Mouse (Mus musculus): ENCODE measurements around the gene Gm49396.
A peak's percentile ranks its signal among the peaks of the same experiment; 100 is the strongest.

Gm49396 gene

DNA sequence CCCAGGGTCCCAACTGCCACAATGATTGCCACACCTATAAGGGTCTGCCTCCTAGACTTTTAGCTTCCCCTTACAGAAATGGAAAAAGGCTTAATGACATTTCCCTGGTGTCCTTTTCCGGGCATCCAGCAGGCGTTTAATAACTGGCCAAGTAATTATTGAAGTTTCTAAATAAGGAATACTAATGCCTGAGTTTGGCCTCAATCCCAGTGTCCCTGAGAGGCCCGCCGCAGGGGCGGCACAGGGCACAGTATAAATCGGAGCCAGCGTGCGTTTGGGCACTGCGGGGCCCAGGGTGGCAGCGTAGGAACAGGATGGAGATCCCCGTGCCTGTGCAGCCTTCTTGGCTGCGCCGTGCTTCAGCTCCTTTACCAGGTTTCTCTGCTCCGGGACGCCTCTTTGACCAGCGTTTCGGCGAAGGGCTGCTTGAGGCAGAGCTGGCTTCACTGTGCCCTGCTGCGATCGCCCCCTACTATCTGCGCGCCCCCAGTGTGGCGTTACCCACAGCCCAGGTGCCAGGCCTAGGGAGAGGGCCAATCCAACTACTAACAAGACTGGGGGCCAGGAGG, 10.0 kb upstream of the Gm49396 start:
- DNase-seq, result peak; percentile 65

DNA sequence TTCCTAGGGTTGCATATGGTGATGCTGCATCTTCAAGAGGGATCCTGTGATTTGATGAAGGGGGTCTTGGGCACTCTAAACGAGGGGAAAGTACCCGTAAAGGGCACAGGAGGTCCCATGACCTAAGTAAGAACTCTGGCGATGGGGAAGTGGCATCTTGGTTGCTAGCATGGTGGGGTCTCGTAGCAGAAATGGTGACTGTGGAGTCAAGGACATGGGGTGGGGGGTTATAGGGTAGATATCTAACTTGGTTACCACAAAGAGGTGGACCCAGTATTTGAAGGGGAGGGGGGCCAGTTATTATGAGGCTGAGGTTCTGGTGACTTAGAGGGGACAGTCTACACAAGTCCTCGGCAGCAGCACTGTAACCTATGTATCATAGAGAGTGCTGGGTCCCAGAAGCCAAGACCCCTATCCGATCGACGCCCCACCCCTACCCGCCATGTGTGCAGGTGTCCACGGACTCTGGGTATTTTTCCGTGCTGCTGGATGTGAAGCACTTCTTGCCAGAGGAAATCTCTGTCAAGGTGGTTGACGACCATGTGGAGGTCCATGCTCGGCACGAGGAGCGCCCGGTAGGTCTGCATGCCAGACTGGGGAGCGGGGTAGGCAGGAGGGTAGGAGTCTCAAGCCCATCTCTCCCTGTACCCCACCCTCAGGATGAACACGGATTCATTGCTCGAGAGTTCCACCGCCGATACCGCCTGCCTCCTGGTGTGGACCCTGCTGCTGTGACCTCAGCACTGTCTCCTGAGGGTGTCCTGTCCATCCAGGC, 9.1 kb upstream of the Gm49396 start:
- DNase-seq, result no peak

DNA sequence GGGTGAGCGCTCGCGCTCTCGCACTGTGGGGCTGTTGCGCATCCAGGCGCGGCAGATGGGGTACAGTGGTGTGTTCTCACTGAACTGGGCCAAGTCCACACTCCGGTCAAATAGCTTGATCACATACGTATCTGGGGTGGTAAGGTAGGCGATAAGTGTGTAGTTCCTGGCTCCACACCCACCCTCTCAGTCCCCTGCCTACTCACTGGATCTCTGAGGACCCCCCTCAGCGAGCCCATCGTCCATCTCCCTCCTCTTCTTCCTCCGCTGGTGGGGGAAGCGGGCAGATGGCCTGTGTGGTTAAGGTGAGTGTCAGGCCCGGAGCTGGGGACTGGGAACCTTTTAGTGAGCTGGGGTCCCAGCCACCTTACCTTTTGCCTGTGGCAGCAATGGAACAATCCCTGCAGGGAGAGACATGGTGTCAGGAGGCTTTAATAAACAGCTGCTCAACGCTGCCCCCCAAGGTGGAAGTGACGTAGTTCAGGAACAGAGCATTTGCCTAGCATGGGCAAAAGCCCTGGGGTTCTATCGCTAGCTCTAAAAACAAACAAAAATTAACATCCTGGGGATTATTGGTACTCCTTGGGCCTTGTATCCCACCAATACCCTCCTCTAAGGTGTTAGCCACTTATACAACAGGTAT, 6.1 kb upstream of the Gm49396 start:
- peak; percentile 74 for DNase-seq

DNA sequence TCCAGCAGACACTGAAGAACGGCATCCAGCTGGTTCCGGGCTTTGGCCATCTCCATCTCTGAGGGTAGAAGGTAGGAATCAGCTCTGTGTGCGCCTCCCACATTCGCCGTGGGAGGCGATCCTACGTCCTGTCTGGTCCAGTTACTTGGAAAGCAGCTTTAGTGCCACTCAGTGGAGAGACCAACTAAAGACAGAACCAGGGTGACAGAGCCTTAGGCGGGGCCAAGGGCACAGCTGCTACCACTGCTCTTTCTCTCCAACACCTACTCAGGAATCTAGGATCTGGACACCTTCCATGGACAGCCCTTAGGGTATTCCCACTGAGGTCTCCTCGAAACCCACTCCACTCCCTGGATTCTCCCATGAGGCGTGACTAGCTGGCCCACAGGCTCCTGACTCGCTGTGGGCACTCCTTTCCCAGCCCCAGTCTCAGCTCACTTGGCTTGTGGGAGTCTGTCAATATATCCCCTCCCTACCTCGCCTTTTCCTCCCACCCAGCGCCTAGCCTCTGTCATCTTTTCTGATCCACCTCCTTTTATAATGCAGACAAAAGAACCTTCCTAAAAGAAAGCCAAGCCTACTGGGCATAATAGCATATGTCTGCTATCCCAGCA, 5.1 kb upstream of the Gm49396 start:
- no peak for DNase-seq

DNA sequence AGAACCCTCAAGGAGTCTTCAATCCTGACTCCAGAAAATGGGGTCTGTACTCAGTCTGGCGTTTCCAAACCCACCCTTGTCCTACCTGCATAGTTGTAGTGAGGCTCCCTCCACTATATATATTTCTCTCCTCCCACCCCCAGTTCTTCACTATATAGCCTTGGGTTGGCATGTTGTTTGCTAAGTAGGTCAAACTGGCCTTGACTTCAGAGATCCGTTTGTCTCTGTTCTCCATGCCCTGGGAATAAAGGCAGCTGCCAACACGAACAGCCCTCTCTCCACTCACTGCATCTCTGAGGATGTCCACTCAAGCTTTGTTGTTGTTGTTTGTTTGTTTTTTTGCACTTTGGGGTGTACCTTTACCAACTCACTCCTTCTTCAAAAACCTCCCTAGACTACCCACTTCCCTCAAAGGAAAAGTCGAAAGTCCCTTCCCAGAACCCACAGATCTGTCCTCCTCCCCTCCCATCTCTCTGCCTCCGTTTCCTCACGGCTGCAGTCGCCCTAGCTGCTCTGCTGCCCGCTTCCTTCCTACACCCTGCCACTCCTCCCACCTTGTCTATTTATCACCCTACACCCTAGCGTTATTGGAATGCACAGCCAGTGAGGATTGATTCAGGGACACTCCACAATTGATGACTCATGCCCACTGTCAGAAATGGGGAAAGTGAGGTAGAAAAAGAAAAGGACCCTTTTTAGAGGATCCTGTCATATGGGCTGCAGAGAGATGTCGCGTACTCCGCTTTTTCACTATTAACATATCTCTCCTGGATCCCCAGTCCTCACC, 4.3 kb upstream of the Gm49396 start:
- no peak for DNase-seq

DNA sequence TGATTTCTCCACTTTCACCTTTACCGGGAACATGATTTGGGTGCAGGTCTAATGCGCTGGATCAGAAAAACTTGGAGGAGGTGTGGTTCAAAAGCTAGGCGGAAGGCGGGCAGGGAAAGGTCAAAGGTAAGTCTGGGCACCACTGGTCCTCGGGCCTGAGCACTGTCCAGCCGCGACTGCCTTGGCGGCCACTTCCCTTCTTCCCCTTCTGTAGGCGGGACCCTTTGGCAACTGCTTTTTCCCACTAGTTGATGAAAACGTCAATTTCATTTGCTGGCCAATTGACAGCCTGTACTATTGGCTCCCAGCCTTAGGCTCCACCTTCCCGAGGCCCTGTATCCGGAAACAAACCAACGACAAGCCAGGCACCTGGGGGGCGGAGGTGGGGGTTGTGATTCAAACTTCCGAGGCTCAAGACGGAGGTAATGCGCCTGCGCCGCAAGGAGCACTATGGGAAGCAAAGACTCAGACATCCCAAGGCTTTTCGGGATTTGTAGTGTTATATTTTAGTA, 3.6 kb upstream of the Gm49396 start, which contains the start of gene Lin37:
TSS of gene Lin37 (minus strand) at position 396 of the 512 bp plus-strand sequence.
- peak; percentile 92 for DNase-seq

DNA sequence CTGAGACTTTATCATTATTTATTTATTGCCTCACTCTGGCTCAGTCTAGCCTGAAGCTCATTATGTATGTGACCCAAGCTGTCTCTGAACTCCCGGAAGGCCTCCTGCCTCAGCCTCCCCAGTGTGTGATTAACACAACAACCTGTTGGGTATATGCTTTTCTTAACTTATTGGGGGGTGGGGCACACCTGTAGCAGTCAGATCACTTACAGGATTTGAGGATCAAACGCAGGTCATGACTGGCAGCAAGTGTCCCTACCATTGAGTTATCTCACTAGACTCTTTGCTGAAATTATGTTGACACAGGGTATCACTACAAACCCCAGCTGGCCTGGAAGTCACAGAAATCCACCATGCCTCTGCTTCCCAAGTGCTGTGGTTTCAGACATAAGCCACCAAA, 2.8 kb upstream of the Gm49396 start:
- DNase-seq, result no peak

DNA sequence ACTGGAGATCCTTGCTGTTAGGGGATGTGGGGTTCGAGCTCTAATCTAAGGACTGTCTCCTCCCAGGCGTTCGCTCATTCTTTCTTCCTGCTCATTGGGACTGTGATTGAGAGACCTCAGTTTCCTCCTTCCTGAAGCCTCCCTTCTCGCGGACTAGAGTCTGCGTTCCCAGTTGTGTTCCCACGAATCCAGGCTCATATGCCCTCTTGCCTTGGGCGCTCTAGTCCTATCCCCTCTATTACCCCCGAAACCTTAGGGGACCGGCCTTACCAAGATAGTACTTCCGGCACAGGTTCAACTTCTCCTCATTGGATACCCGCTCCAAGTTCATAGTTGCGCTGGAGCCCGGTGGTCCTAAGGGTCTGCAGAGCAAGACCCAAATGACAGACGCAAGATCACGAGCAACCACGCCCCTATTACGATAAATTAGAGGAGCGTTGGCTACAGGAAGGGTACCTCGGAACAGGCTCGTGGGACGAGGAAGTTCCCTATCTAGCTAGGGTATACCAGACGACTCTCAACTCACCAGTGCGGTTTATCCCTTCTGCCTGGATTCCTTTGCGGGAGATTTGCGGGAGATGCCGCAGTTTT, 523 bp upstream of the Gm49396 start:
- peak; percentile 45 for DNase-seq

DNA sequence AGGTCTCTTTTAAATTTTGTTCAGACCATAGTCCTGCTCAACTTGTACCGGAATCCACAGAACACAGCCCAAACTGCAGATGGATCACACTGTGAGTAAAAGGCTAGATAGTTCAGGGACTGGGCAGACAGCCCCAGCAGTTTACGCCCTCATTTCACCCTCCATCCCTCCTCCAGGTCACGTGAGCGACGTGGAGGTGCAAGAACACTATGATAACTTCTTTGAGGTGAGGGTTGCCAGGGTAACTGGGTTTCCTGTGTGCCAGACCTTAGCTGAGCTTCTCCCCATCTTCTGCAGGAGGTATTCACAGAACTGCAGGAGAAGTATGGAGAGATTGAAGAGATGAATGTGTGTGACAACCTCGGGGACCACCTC, 749 bp downstream of the Gm49396 start:
- DNase-seq, result peak; percentile 55

DNA sequence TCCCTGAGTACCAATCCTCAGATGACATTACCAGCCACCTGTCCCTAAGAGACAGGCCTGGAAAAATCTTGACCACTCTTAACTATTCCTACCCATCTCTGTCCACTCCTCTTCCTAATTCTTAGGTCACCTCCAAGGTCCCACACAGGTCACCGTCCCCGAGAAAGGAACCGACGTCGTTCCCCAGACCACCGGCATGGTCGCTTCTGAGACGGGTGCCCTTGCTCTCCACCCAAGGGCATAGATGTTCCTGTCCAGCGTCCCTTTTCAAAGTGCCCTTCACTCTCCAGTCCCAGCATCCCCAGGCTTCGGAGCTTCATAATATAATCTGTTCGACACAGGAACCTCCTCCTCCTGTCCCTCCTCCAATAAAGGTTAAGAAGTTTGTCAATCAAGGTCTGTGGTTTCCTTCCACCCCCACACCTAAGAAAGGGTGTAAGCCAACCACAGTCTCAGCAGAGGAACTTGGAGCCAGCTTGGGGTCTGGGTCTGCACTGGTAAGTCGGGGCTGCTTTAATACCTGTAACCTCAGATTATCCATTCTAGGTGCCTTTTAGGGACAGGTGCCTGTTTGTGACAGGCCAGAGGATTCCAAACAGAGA, 1.9 kb downstream of the Gm49396 start, which contains the start of gene Igflr1:
TSS of gene Igflr1 (plus strand) at position 458 of the 602 bp plus-strand sequence.
- no peak for DNase-seq

DNA sequence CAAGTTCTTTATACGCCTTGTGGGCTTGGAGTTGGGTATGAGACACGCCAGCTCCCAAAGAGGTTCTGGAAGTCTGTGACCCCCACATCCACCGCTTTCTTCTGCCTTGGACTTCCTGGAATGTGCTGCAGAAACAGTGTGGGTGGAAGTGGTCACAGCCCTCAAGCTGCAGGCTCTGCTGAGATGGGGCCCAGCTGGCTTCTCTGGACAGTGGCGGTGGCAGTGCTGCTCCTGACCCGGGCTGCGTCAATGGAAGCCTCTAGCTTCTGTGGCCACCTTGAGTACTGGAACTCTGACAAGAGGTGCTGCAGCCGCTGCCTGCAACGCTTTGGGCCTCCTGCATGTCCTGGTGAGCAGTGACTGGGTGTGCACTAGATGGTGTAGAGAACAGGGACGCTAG, 2.9 kb downstream of the Gm49396 start:
- DNase-seq, result no peak

DNA sequence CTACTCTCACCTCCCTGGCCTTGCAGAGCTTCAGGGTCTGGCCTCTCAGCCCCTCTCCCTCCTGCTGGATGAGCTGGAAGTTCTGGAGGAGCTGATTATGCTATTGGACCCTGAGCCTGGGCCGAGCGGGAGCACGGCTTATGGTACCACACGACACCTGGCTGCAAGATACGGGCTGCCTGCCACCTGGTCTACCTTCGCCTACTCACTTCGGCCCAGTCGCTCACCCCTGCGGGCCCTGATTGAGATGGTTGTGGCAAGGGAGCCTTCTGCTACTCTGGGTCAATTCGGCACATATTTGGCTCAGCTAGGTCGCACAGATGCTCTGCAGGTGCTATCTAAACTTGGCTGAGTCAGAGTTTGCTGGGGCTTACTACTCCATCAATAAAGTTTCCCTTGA, 4.4 kb downstream of the Gm49396 start:
- DNase-seq, result no peak

DNA sequence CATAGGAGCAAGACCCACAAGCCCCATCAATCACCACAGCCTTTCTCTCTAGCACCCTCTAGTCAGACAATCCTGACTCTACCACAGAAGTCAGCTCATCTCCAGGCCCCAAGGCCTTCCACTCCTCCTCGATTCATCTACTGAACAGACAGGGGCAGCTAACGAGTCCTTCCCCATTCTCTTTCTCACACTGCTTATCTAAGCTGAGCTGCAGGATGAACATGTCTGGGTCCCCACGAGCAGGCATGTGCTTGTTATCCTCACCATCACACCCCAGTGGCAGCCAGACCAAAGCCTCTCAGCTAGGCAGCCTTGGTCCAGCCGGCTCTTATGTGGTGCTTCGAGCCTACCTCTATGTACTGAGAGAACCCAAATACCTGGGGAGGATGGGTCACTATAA, 9.2 kb downstream of the Gm49396 start:
- DNase-seq, result no peak

DNA sequence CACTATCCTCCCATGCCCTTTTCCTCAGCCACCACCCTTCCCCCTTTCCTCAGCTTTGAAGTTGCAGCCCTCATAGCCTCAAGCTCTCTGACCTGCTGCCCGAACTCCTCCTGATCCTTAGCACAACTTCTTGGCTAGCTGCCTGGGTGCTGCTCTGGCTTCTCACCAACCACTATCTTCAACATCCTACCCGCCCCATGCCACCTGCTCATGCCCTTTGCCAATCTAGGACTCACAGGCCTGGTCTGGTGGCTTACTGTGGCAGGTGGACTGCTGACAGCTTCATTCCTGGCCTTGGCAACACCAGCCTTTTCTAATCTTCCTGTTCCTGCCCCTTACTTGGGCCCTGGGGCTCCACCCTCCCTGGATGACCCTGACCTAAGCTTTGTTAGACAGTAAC, 9.8 kb downstream of the Gm49396 start:
- no peak for DNase-seq

DNA sequence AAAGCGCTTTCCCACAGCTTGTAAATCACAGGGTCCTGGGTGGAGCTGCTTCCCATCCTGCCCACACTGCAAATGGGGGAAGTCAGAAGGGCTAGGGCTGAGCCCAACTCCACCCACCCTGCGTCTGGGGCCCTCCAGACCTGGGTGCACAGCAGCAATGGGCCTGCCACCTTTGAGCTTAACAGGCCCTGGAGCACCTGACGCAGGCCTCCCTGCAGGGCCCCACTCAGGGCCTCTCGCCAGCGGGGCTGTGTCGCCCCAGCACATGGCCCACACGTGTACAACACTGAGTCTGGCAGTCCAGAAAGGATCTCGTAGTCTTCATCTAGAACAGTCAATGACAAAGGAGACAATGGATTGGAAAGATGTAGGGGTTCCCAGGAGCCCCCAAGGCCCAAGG, 16.8 kb downstream of the Gm49396 start:
- no peak for DNase-seq

DNA sequence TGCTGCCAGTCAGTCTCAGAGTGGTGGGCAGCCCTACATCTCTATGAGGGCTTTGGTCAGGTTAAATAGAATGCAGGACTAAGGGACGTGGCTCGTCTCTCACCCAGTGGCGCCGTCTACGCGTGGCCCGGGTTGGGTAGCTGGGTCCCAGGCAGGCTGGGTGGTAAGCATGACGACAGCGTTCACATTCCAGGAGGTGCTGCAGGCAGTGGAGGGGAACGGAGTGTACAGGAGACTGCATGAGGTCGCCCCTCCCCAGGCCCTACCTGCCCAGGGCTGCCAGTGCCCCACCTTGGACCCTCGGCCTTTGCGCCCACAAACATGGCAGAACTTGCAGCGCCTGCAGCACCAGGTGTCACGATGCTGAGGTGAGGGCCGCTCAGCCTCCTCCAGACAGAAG, 18.4 kb downstream of the Gm49396 start:
- no peak for DNase-seq

DNA sequence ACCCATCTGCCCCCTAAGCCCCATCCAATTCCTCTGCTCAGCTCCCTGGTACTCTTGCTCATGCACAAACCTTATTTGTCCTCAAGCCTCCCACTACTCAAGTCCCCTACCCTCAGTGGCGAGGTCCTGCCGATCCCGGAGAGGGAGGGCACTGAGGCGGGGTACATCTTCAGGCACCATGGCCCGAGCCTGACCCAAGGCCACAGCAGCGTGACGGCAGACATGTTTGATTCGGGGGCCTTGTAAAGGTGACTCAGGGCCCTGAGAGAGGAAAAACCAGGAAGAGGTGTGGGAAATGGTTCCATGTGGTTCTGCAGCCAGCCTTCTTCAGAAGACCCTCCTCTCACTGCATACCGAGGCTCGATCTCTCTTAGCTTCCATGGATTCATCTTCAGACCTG, 21.2 kb downstream of the Gm49396 start:
- no peak for DNase-seq

DNA sequence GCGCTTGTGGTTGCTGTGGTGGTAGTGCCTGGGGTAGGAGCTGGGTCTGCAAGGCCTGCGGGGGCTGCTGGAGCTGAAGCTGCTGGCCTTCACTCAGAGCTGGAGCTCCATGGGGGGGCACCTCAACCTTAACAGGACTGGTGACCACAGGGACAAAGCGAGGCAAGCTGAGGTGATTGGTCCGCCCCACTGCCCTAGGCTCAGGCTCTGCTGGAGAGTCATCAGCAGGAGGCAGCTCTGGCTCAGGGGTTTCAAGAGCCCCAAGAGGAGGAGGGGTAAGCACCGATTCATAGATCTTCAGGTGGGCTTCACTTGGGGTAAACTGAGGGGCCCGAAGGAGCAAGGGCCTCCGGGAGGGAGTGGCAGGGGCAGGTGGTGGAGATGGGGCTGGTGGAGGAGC, 22.0 kb downstream of the Gm49396 start:
- no peak for DNase-seq

DNA sequence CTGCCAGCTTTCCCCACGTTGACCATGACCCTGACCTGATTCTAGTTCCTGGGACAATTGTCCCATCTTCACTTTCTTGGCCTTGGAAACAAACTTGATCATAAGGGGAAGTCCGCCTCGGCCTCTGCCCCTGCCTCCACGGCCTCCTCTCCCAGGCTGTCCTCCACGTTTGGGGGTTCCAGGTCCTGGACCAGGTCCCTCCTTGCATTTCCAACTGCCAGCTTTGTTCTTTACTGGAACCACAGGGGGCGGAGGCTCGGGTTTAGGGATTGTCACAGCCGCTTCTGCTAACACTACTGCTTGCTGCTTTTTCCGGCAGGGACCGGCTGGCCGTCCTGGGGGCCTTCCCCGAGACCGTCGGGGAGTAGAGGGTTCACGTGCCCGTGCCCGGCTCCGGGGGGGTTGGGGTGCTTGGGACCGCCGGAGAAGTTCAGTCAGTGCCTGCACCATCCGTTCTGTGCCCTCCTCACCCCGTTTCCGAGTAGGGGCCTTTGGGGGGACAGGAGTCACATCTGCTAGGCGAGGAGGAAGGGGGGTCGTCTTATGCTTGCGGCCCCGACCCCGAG, 23.4 kb downstream of the Gm49396 start:
- no peak for DNase-seq

DNA sequence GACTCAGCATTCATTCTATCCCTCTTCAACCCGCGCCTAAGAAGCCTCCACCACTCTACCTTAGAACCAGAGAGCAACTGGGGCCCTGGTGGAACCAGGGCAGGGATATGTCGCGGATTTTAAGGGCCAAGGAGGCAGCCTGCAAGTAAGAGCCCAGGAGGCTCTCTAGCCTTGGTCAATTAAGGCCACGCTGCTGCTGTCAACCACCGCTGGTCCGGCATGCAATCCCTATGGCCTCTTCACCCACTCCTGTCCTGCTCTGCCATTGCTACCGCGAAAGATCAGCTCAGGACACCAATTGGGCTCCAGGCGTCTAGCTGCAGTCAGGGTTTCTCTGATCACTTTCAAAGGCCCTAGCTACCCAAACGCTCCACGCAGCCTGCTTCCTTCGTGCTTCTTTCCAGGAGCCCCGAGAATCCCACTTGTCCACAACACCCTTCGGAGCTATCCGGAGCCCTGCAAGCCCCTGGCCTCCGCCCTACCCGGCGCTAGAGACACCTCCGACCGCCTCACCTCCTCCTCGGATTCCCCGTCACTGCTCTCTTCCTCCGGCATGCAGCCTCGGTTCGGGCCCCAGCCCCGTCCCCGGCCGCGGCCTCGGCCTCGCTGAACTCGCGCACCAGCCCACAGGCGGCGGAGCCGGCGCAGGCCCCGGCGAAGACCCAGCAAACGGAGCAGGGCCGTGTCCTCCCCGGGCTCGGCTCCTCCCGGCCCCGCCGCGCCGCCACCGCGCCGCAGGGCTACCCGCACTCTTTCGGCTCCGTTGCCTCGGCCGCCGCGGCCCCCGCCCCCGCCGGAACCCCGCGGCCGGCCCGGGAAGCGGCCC, 24.9 kb downstream of the Gm49396 start:
- peak; percentile 75 for DNase-seq
